Mouse (Mus musculus) thymus, adult 2 months (tissue): Measurements from ENCODE around the gene Myo1c.

Source experiments
- CTCF ChIP-seq: fragments of 200-500 bp; IDR thresholded peaks from 2 replicates; pipeline ENCODE4 v1.5.1; 2012; ENCODE audit warnings: mild to moderate bottlenecking, control low read depth, low read length, moderate library complexity, borderline replicate concordance; ENCODE audit not compliant: control insufficient read depth, poor library complexity, insufficient read depth; ENCODE audit errors: extremely low read depth
- POLR2A ChIP-seq: fragments of 200-500 bp; IDR thresholded peaks from 2 replicates; pipeline ENCODE4 v1.6.1; 2012; ENCODE audit warnings: mild to moderate bottlenecking, low read length, control low read depth, moderate library complexity; ENCODE audit not compliant: control insufficient read depth, poor library complexity, insufficient read depth; ENCODE audit errors: extremely low read depth

GRCm38 (mm10) chr11:75621426-75621825, 28.9 kb upstream of the Myo1c start:
- no peak for TF ChIP-seq POLR2A
- TF ChIP-seq CTCF, result no peak
